In the genomic region with DNA sequence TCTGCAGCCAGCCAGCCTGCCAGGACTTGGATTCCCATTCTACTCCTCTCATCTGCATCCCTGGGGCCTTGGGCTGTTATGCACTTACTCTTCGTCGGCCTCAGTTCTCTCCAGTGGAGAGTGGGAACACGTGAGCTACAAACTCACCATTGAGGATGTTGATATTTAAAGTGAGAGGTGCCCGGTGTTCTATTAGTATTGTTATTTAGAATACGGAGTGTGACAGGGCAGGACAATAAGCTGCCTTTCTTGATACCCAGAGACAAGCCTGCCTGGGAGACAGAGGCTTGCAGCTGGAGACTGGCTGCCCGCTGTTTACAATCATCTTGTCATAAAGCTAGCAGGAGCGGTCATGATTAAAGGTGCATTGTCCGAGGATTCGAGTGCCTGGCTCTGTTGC, we compare ENCODE assay signal across 26 mouse cellular contexts. TPM values are rescaled to one million over a fixed set of nuclear protein-coding genes. Genes with fewer than 3 reads are reported as not detected.
A peak's percentile ranks its signal among the peaks of the same experiment; 100 is the strongest.
DNase-seq lines count a peak whose midpoint lies in the region; ATAC-seq lines count a peak whose summit lies in the region.
"Had no signal": no experiment of that assay in that cellular context is flagged by ENCODE, and none has a peak within 500 bp of the region (broad histone marks: within the 10 kb centered on the region; RNA-seq: fewer than 3 reads in every experiment).

No protein-coding gene starts in this region.

- H3K9me3 ChIP-seq in hindbrain, embryonic 11.5 days (ENCODE audit: control insufficient read depth, low read length), result no peaks in the 10 kb centered on the region
- H3K9me3 ChIP-seq in hindbrain, embryonic 13.5 days, result no peaks in the 10 kb centered on the region
- no peaks in the 10 kb centered on the region for H3K9me3 ChIP-seq in midbrain, embryonic 12.5 days
- no peaks in the 10 kb centered on the region for H3K9me3 ChIP-seq in midbrain, embryonic 16.5 days (replicated peaks; ENCODE audit: control insufficient read depth, low read length, poor library complexity, severe bottlenecking)
- no peaks in the 10 kb centered on the region for H3K9me3 ChIP-seq in embryonic facial prominence, embryonic 12.5 days
- no peaks in the 10 kb centered on the region for H3K9me3 ChIP-seq in limb, embryonic 10.5 days (replicated peaks)
- H3K9me3 ChIP-seq: embryonic facial prominence, embryonic 13.5 days; heart, embryonic 10.5 days; midbrain, embryonic 15.5 days had no signal

- peaks cover 3% of the 10 kb centered on the region for H3K4me1 ChIP-seq in hindbrain, embryonic 11.5 days (replicated peaks; ENCODE audit: control insufficient read depth, insufficient read depth, low read length)
- peaks cover 37% of the 10 kb centered on the region for H3K4me1 ChIP-seq in hindbrain, embryonic 13.5 days (replicated peaks)
- peaks cover 50% of the 10 kb centered on the region for H3K4me1 ChIP-seq in midbrain, embryonic 12.5 days
- H3K4me1 ChIP-seq in midbrain, embryonic 16.5 days (ENCODE audit: control insufficient read depth, insufficient read depth, low read length), result peaks cover 4% of the 10 kb centered on the region; the same call in 1 of the 2 replicates
- H3K4me1 ChIP-seq in embryonic facial prominence, embryonic 12.5 days, result peaks cover 30% of the 10 kb centered on the region
- H3K4me1 ChIP-seq in limb, embryonic 10.5 days, result peaks cover 61% of the 10 kb centered on the region

- peaks cover 4% of the 10 kb centered on the region; the same call in 1 of the 2 replicates for H3K27me3 ChIP-seq in hindbrain, embryonic 11.5 days (ENCODE audit: control insufficient read depth, insufficient read depth, low read length)
- H3K27me3 ChIP-seq in hindbrain, embryonic 13.5 days, result peaks cover 54% of the 10 kb centered on the region
- H3K27me3 ChIP-seq in midbrain, embryonic 12.5 days, result peaks cover 80% of the 10 kb centered on the region
- H3K27me3 ChIP-seq in midbrain, embryonic 16.5 days (ENCODE audit: control insufficient read depth, insufficient read depth, low read depth, low read length), result peaks cover 3% of the 10 kb centered on the region
- H3K27me3 ChIP-seq in embryonic facial prominence, embryonic 12.5 days, result peaks cover 17% of the 10 kb centered on the region; the same call in 1 of the 2 replicates
- peaks cover 100% of the 10 kb centered on the region for H3K27me3 ChIP-seq in limb, embryonic 10.5 days (ENCODE audit: low read depth, poor library complexity, severe bottlenecking)

- no peak overlapping the region for H3K4me3 ChIP-seq in hindbrain, embryonic 11.5 days (ENCODE audit: low read depth, low read length)
- no peak overlapping the region for H3K4me3 ChIP-seq in hindbrain, embryonic 13.5 days
- H3K4me3 ChIP-seq in midbrain, embryonic 12.5 days, result no peak overlapping the region
- H3K4me3 ChIP-seq in midbrain, embryonic 16.5 days (ENCODE audit: low read depth, low read length), result no peak overlapping the region
- H3K4me3 ChIP-seq in embryonic facial prominence, embryonic 12.5 days, result no peak overlapping the region
- no peak overlapping the region for H3K4me3 ChIP-seq in limb, embryonic 10.5 days
- H3K4me3 ChIP-seq: embryonic facial prominence, embryonic 13.5 days; heart, embryonic 10.5 days; layer of hippocampus, adult 2 months; midbrain, embryonic 15.5 days had no signal

- H3K36me3 ChIP-seq in hindbrain, embryonic 11.5 days (ENCODE audit: control insufficient read depth, insufficient read depth, low read length), result no peaks in the 10 kb centered on the region
- H3K36me3 ChIP-seq in hindbrain, embryonic 13.5 days, result no peaks in the 10 kb centered on the region
- no peaks in the 10 kb centered on the region for H3K36me3 ChIP-seq in midbrain, embryonic 12.5 days
- no peaks in the 10 kb centered on the region for H3K36me3 ChIP-seq in midbrain, embryonic 16.5 days (ENCODE audit: control insufficient read depth, insufficient read depth, low read length)
- no peaks in the 10 kb centered on the region for H3K36me3 ChIP-seq in embryonic facial prominence, embryonic 12.5 days
- H3K36me3 ChIP-seq in limb, embryonic 10.5 days, result no peaks in the 10 kb centered on the region
- H3K36me3 ChIP-seq: embryonic facial prominence, embryonic 13.5 days; heart, embryonic 10.5 days; midbrain, embryonic 15.5 days had no signal

- 25% methylated on average over 9 of the region's 9 CpGs for WGBS in hindbrain, embryonic 11.5 days
- 22% methylated on average over 9 of the region's 9 CpGs for WGBS in hindbrain, embryonic 13.5 days
- 26% methylated on average over 9 of the region's 9 CpGs for WGBS in midbrain, embryonic 12.5 days
- 36% methylated on average over 9 of the region's 9 CpGs for WGBS in midbrain, embryonic 16.5 days
- 38% methylated on average over 9 of the region's 9 CpGs for WGBS in embryonic facial prominence, embryonic 12.5 days
- whole genome bisulfite sequencing in limb, embryonic 10.5 days, result 28% methylated on average over 9 of the region's 9 CpGs

- H3K9ac ChIP-seq in hindbrain, embryonic 11.5 days (ENCODE audit: low read depth, low read length), result no peak overlapping the region
- no peak overlapping the region for H3K9ac ChIP-seq in hindbrain, embryonic 13.5 days
- H3K9ac ChIP-seq in midbrain, embryonic 12.5 days (replicated peaks), result no peak overlapping the region
- H3K9ac ChIP-seq in midbrain, embryonic 16.5 days (ENCODE audit: low read depth, low read length), result no peak overlapping the region
- H3K9ac ChIP-seq in embryonic facial prominence, embryonic 12.5 days, result no peak overlapping the region
- H3K9ac ChIP-seq: embryonic facial prominence, embryonic 13.5 days; midbrain, embryonic 15.5 days had no signal

- H3K4me2 ChIP-seq in hindbrain, embryonic 11.5 days (replicated peaks; ENCODE audit: low read depth, low read length), result no peak overlapping the region
- H3K4me2 ChIP-seq in hindbrain, embryonic 13.5 days, result no peak overlapping the region
- no peak overlapping the region for H3K4me2 ChIP-seq in midbrain, embryonic 12.5 days (replicated peaks)
- H3K4me2 ChIP-seq in midbrain, embryonic 16.5 days (ENCODE audit: low read length), result no peak overlapping the region
- no peak overlapping the region for H3K4me2 ChIP-seq in embryonic facial prominence, embryonic 12.5 days (replicated peaks)
- H3K4me2 ChIP-seq: embryonic facial prominence, embryonic 13.5 days; liver, embryonic 11.5 days; midbrain, embryonic 15.5 days had no signal

- H3K27ac ChIP-seq in hindbrain, embryonic 11.5 days (ENCODE audit: low read depth, low read length), result peak overlapping the region; percentile 64; the same call in 1 of the 2 replicates
- no peak overlapping the region for H3K27ac ChIP-seq in hindbrain, embryonic 13.5 days
- H3K27ac ChIP-seq in midbrain, embryonic 12.5 days (replicated peaks), result peak overlapping the region; percentile 78
- no peak overlapping the region for H3K27ac ChIP-seq in midbrain, embryonic 16.5 days (ENCODE audit: low read length)
- 0 out of 2 replicates have a peak overlapping the region, but pooled peaks have one; percentile 61 for H3K27ac ChIP-seq in embryonic facial prominence, embryonic 12.5 days
- H3K27ac ChIP-seq in limb, embryonic 10.5 days, result peak overlapping the region; percentile 72; the same call in 1 of the 2 replicates
- H3K27ac ChIP-seq: layer of hippocampus, adult 2 months; macrophage had no signal

- DNase-seq in hindbrain, embryonic 11.5 days (ENCODE audit: low spot score), result no peak
- DNase-seq in limb, embryonic 10.5 days (ENCODE audit: low spot score), result no peak
- no peak for DNase-seq in layer of hippocampus, postnatal 14 days (ENCODE audit: low spot score in 2 of 2)
- DNase-seq: adrenal gland, postnatal 14 days; cerebellum, adult 11 months; gastrocnemius, postnatal 25 days; heart, postnatal 10 days; kidney, adult 8-10 months; kidney, postnatal 14 days; lung, adult 18-20 months; right cerebral cortex, postnatal 14 days; spleen, adult 18-20 months; thymus, adult 18-20 months; thymus, postnatal 4 days had no signal

- no peak for ATAC-seq in hindbrain, embryonic 11.5 days (ENCODE audit: low FRiP score)
- no peak for ATAC-seq in hindbrain, embryonic 13.5 days (ENCODE audit: low FRiP score)
- no peak for ATAC-seq in midbrain, embryonic 12.5 days (ENCODE audit: low FRiP score, low read depth)
- ATAC-seq in midbrain, embryonic 16.5 days, result no peak
- ATAC-seq in embryonic facial prominence, embryonic 12.5 days (ENCODE audit: insufficient number of reproducible peaks, insufficient read depth, low FRiP score, low TSS enrichment), result no peak
- no peak for ATAC-seq in erythroblast, adult 5-6 weeks (replicated peaks; ENCODE audit: low FRiP score, poor library complexity, severe bottlenecking)
- ATAC-seq: activated CD4-positive, CD25-positive, alpha-beta regulatory T cell, adult 4 months; midbrain, embryonic 15.5 days had no signal

RNA-seq across cellular contexts. Expression of gene Pja1, which starts 13.7 kb away (rescaled TPM):
- 194 and 218 TPM in 2 replicates for polyA plus RNA-seq in hindbrain, embryonic 11.5 days (2014; fragmentation: Nextera tagmentation; extraction: Ambion mirVana)
- 327 and 330 TPM in 2 replicates for polyA plus RNA-seq in hindbrain, embryonic 13.5 days (2015; fragmentation: Nextera tagmentation; extraction: Ambion mirVana)
- 243 and 249 TPM in 2 replicates for polyA plus RNA-seq in midbrain, embryonic 12.5 days (2016; fragmentation: Nextera tagmentation; extraction: Ambion mirVana)
- polyA plus RNA-seq in midbrain, embryonic 16.5 days (2015; fragmentation: Nextera tagmentation; extraction: Ambion mirVana), result 431 and 432 TPM in 2 replicates
- 195 and 197 TPM in 2 replicates for polyA plus RNA-seq in embryonic facial prominence, embryonic 12.5 days (2016; fragmentation: Nextera tagmentation; extraction: Ambion mirVana)
- 175 and 184 TPM in 2 replicates for polyA plus RNA-seq in limb, embryonic 10.5 days (2016; fragmentation: Nextera tagmentation; extraction: Ambion mirVana)
- 1.2 and 2.9 TPM in 2 replicates for total RNA-seq in erythroblast, adult 5-6 weeks (2015; ENCODE audit: low replicate concordance)
- 4.6 and 5.5 TPM in 2 replicates for total RNA-seq in erythroblast, adult 5-6 weeks (2017; ENCODE audit: low replicate concordance)
- 100 to 1,000 TPM; 186 to 188 TPM for total RNA-seq in layer of hippocampus, postnatal 14 days (2021)

Comparison
In these comparisons a context has a peak if more than half of its experiments do, and no peak if none do; other contexts are left out.
1. H3K27ac ChIP-seq: peak in hindbrain, embryonic 11.5 days (single experiment), midbrain, embryonic 12.5 days (single experiment), embryonic facial prominence, embryonic 12.5 days (single experiment) and limb, embryonic 10.5 days (single experiment); none in hindbrain, embryonic 13.5 days (single experiment) and midbrain, embryonic 16.5 days (single experiment).